Mouse (Mus musculus) limb, embryonic 12.5 days (tissue): ENCODE measurements around the gene Rab30. TPM values are rescaled to one million over a fixed set of nuclear protein-coding genes. Genes with fewer than 3 reads are reported as not detected.

Source experiments
- ATAC-seq: fragments of 200-750 bp; cut with Nextera tagmentation; 2 replicates; pipeline ENCODE4 v1.8.0; 2017; ENCODE audit warnings: low read depth, moderate TSS enrichment; ENCODE audit not compliant: insufficient number of reproducible peaks, insufficient read depth, low FRiP score, low TSS enrichment
- H3K27ac ChIP-seq: fragments of 300-500 bp; sonication (generic); 2 replicates; pipeline ENCODE4 v1.5.1; 2016; ENCODE audit warnings: mild to moderate bottlenecking, moderate library complexity
- H3K27me3 ChIP-seq: fragments of 300-500 bp; sonication (generic); 2 replicates; pipeline ENCODE4 v1.6.1; 2016; ENCODE audit warnings: mild to moderate bottlenecking, moderate library complexity
- H3K36me3 ChIP-seq: fragments of 300-500 bp; sonication (generic); 2 replicates; pipeline ENCODE4 v1.6.1; 2016; ENCODE audit warnings: mild to moderate bottlenecking, moderate library complexity
- H3K4me1 ChIP-seq: fragments of 300-500 bp; sonication (generic); replicated peaks from 2 replicates; pipeline ENCODE4 v1.6.1; 2016
- H3K4me2 ChIP-seq: fragments of 300-500 bp; sonication (generic); 2 replicates; pipeline ENCODE4 v1.6.1; 2016; ENCODE audit warnings: mild to moderate bottlenecking, moderate library complexity
- H3K4me3 ChIP-seq: fragments of 300-500 bp; sonication (generic); replicated peaks from 2 replicates; pipeline ENCODE4 v1.5.1; 2016; ENCODE audit warnings: mild to moderate bottlenecking
- H3K9ac ChIP-seq: fragments of 300-500 bp; sonication (generic); replicated peaks from 2 replicates; pipeline ENCODE4 v1.6.1; 2016; ENCODE audit warnings: mild to moderate bottlenecking, moderate library complexity
- H3K9me3 ChIP-seq: fragments of 300-500 bp; sonication (generic); 2 replicates; pipeline ENCODE4 v1.6.1; 2016; ENCODE audit warnings: mild to moderate bottlenecking, moderate library complexity
- WGBS: fragments of 180-500 bp; shearing (Covaris S2); methylation state at CpG from one replicate; pipeline ENCODE4 v1.1.7; 2016; 5-methylcytosine and 5-hydroxymethylcytosine counted together
- polyA plus RNA-seq: library from polyadenylated mRNA; unstranded; fragments of >200 nt; fragmentation: Nextera tagmentation; extraction: Ambion mirVana; gene quantifications from 2 replicates; pipeline ENCODE4 v1.2.1, GENCODE M21; 2016

The Rab30 gene
- polyA plus RNA-seq, 1 experiment from 2014 or later = 11.8 TPM

- H3K4me2 ChIP-seq = no peak overlapping the region
- H3K4me1 ChIP-seq = no peaks in the 10 kb centered on the region
- H3K4me3 ChIP-seq = no peak overlapping the region
- no peaks in the 10 kb centered on the region for H3K36me3 ChIP-seq
- H3K27me3 ChIP-seq = no peaks in the 10 kb centered on the region
- 85% methylated on average over 3 of the region's 3 CpGs for WGBS
- no peaks in the 10 kb centered on the region for H3K9me3 ChIP-seq
- no peak for ATAC-seq
- no peak overlapping the region for H3K27ac ChIP-seq
- H3K9ac ChIP-seq = no peak overlapping the region
Measured at GRCm38 (mm10) chr7:92848246-92848645, 106.8 kb downstream of the Rab30 start.

GRCm38 (mm10) chr7:92866526-92866925 is 125.1 kb downstream of the Rab30 start:
- H3K9me3 ChIP-seq = no peaks in the 10 kb centered on the region
- no peak overlapping the region for H3K9ac ChIP-seq
- no peak overlapping the region for H3K4me3 ChIP-seq
- H3K4me2 ChIP-seq = no peak overlapping the region
- no peak overlapping the region for H3K27ac ChIP-seq
- WGBS = 39% methylated on average over 2 of the region's 2 CpGs
- H3K36me3 ChIP-seq = peaks cover 16% of the 10 kb centered on the region
- H3K27me3 ChIP-seq = no peaks in the 10 kb centered on the region
- no peak for ATAC-seq
- H3K4me1 ChIP-seq = no peaks in the 10 kb centered on the region

GRCm38 (mm10) chr7:92870161-92870560 is 128.8 kb downstream of the Rab30 start:
- peaks cover 8% of the 10 kb centered on the region for H3K4me1 ChIP-seq
- no peak overlapping the region for H3K4me3 ChIP-seq
- H3K27ac ChIP-seq = no peak overlapping the region
- WGBS = 73% methylated on average over 3 of the region's 3 CpGs
- no peak overlapping the region for H3K4me2 ChIP-seq
- H3K9me3 ChIP-seq = no peaks in the 10 kb centered on the region
- H3K9ac ChIP-seq = no peak overlapping the region
- peaks cover 6% of the 10 kb centered on the region for H3K36me3 ChIP-seq
- ATAC-seq = no peak
- H3K27me3 ChIP-seq = no peaks in the 10 kb centered on the region

GRCm38 (mm10) chr7:92871596-92871995 is 130.2 kb downstream of the Rab30 start:
- Histone ChIP-seq H3K4me1 (peaks cover 16% of the 10 kb centered on the region), H3K9me3 (no peaks in the 10 kb centered on the region), H3K4me3 (no peak overlapping the region), H3K9ac (no peak overlapping the region), H3K36me3 (no peaks in the 10 kb centered on the region; the same call in 1 of the 2 replicates), H3K4me2 (no peak overlapping the region), H3K27me3 (no peaks in the 10 kb centered on the region), H3K27ac (no peak overlapping the region)
- whole genome bisulfite sequencing = 92% methylated on average over 4 of the region's 4 CpGs
- no peak for ATAC-seq

GRCm38 (mm10) chr7:92874116-92874675 is 132.8 kb downstream of the Rab30 start, which contains the start of the genes Ddias and Prcp:
TSS of gene Ddias (minus strand) at chr7:92874247.
TSS of gene Prcp (plus strand) at chr7:92874470.
- ATAC-seq = peak; percentile 83
- H3K4me1 ChIP-seq = peaks cover 20% of the 10 kb centered on the region
- H3K9me3 ChIP-seq = no peaks in the 10 kb centered on the region
- H3K4me3 ChIP-seq = peak within 1 kb of the TSS; percentile 61
- peak within 1 kb of the TSS; percentile 68 for H3K4me2 ChIP-seq
- peak within 1 kb of the TSS; percentile 98 for H3K27ac ChIP-seq
- WGBS = under 1% methylated on average over 53 of the region's 53 CpGs
- no peaks in the 10 kb centered on the region for H3K27me3 ChIP-seq
- H3K9ac ChIP-seq = peak within 1 kb of the TSS; percentile 76
- H3K36me3 ChIP-seq = no peaks in the 10 kb centered on the region; the same call in 1 of the 2 replicates

- under 1% methylated on average over 29 of the region's 29 CpGs for WGBS
- peaks cover 20% of the 10 kb centered on the region for H3K4me1 ChIP-seq
- H3K27ac ChIP-seq = peak overlapping the region; percentile 98
- no peaks in the 10 kb centered on the region for H3K27me3 ChIP-seq
- H3K9me3 ChIP-seq = no peaks in the 10 kb centered on the region
- peak overlapping the region; percentile 61 for H3K4me3 ChIP-seq
- H3K4me2 ChIP-seq = peak overlapping the region; percentile 68
- peaks cover under 1% of the 10 kb centered on the region; the same call in 1 of the 2 replicates for H3K36me3 ChIP-seq
- peak overlapping the region; percentile 76 for H3K9ac ChIP-seq
- peak; percentile 87 for ATAC-seq
Measured at GRCm38 (mm10) chr7:92874761-92875408, 133.5 kb downstream of the Rab30 start.

GRCm38 (mm10) chr7:92876066-92876465 is 134.7 kb downstream of the Rab30 start:
- peak overlapping the region; percentile 98 for H3K27ac ChIP-seq
- peaks cover 2% of the 10 kb centered on the region; the same call in 1 of the 2 replicates for H3K36me3 ChIP-seq
- 31% methylated on average over 3 of the region's 3 CpGs for WGBS

GRCm38 (mm10) chr7:92876538-92876937 is 135.1 kb downstream of the Rab30 start:
- no peaks in the 10 kb centered on the region for H3K27me3 ChIP-seq
- peaks cover 20% of the 10 kb centered on the region for H3K4me1 ChIP-seq
- H3K4me2 ChIP-seq = peak overlapping the region; percentile 68
- H3K9ac ChIP-seq = peak overlapping the region; percentile 18; the same call in 1 of the 2 replicates
- no peaks in the 10 kb centered on the region for H3K9me3 ChIP-seq
- ATAC-seq = no peak
- H3K4me3 ChIP-seq = peak overlapping the region; percentile 61
- peaks cover 2% of the 10 kb centered on the region; the same call in 1 of the 2 replicates for H3K36me3 ChIP-seq
- WGBS = 18% methylated on average over 7 of the region's 7 CpGs
- peak overlapping the region; percentile 87 for H3K27ac ChIP-seq

More at GRCm38 (mm10) chr7:92876066-92876465, 134.7 kb downstream of the Rab30 start:
- Histone ChIP-seq H3K27me3 (no peaks in the 10 kb centered on the region), H3K4me3 (peak overlapping the region; percentile 61), H3K9ac (0 out of 2 replicates have a peak overlapping the region, but pooled peaks have one; percentile 76), H3K4me1 (peaks cover 20% of the 10 kb centered on the region), H3K4me2 (peak overlapping the region; percentile 68), H3K9me3 (no peaks in the 10 kb centered on the region)
- no peak for ATAC-seq

GRCm38 (mm10) chr7:92878575-92879285 is 137.3 kb downstream of the Rab30 start:
- Histone ChIP-seq H3K4me1 (peaks cover 13% of the 10 kb centered on the region), H3K27me3 (no peaks in the 10 kb centered on the region), H3K36me3 (peaks cover 2% of the 10 kb centered on the region; the same call in 1 of the 2 replicates), H3K9ac (no peak overlapping the region), H3K27ac (no peak overlapping the region), H3K9me3 (no peaks in the 10 kb centered on the region), H3K4me3 (no peak overlapping the region), H3K4me2 (no peak overlapping the region)
- WGBS = 70% methylated on average over 7 of the region's 7 CpGs
- no peak for ATAC-seq

GRCm38 (mm10) chr7:92883850-92884716 is 142.7 kb downstream of the Rab30 start:
- 91% methylated on average over 9 of the region's 9 CpGs for WGBS
- H3K4me1 ChIP-seq = no peaks in the 10 kb centered on the region
- H3K27ac ChIP-seq = no peak overlapping the region
- no peak overlapping the region for H3K4me2 ChIP-seq
- H3K9me3 ChIP-seq = no peaks in the 10 kb centered on the region
- no peaks in the 10 kb centered on the region for H3K27me3 ChIP-seq
- H3K36me3 ChIP-seq = peaks cover 2% of the 10 kb centered on the region; the same call in 1 of the 2 replicates
- ATAC-seq = no peak
- H3K9ac ChIP-seq = no peak overlapping the region
- no peak overlapping the region for H3K4me3 ChIP-seq
